ENCODE assay signal across 16 mouse cellular contexts in genomic region chr2:38934936-38935335, GRCm38 (mm10). TPM values are rescaled to one million over a fixed set of nuclear protein-coding genes. Genes with fewer than 3 reads are reported as not detected.
DNase-seq lines count a peak whose midpoint lies in the region; ATAC-seq and TF ChIP-seq lines count a peak whose summit lies in the region.
"Had no signal": no experiment of that assay in that cellular context is flagged by ENCODE, and none has a peak within 500 bp of the region (broad histone marks: within the 10 kb centered on the region; RNA-seq: fewer than 3 reads in every experiment).

No protein-coding gene starts in this region.

- no peak for DNase-seq in forebrain, embryonic 10.5 days (ENCODE audit: extremely low spot score, low spot score)
- DNase-seq in forebrain, postnatal 0 days = no peak
- no peak for DNase-seq in hindbrain, embryonic 11.5 days (ENCODE audit: low spot score)
- DNase-seq in adrenal gland, adult 18-20 months (ENCODE audit: low spot score in 2 of 2) = no peak
- DNase-seq: cerebellum, adult 11 months; kidney, postnatal 25 days; liver; midbrain, embryonic 14.5 days; thymus, adult 2 months had no signal

- H3K4me3 ChIP-seq in forebrain, embryonic 10.5 days = 0 out of 2 replicates have a peak overlapping the region, but pooled peaks have one; percentile 4
- no peak overlapping the region for H3K4me3 ChIP-seq in forebrain, postnatal 0 days (ENCODE audit: low read depth, low read length)
- H3K4me3 ChIP-seq in hindbrain, embryonic 13.5 days = no peak overlapping the region
- H3K4me3 ChIP-seq in hindbrain, embryonic 11.5 days (ENCODE audit: low read depth, low read length) = no peak overlapping the region
- H3K4me3 ChIP-seq in embryonic facial prominence, embryonic 13.5 days = no peak overlapping the region
- H3K4me3 ChIP-seq in limb, embryonic 12.5 days (replicated peaks) = no peak overlapping the region
- H3K4me3 ChIP-seq: forebrain, embryonic 12.5 days; lung, embryonic 15.5 days had no signal

- peaks cover 52% of the 10 kb centered on the region for H3K4me1 ChIP-seq in forebrain, embryonic 10.5 days
- H3K4me1 ChIP-seq in forebrain, postnatal 0 days (ENCODE audit: insufficient read depth) = peaks cover 6% of the 10 kb centered on the region; the same call in 1 of the 2 replicates
- H3K4me1 ChIP-seq in hindbrain, embryonic 13.5 days (replicated peaks) = peaks cover 18% of the 10 kb centered on the region
- peaks cover 2% of the 10 kb centered on the region; the same call in 1 of the 2 replicates for H3K4me1 ChIP-seq in hindbrain, embryonic 11.5 days (replicated peaks; ENCODE audit: control insufficient read depth, insufficient read depth, low read length)
- H3K4me1 ChIP-seq in embryonic facial prominence, embryonic 13.5 days = peaks cover 46% of the 10 kb centered on the region
- H3K4me1 ChIP-seq in limb, embryonic 12.5 days (replicated peaks) = peaks cover 30% of the 10 kb centered on the region

- H3K36me3 ChIP-seq in forebrain, embryonic 10.5 days (replicated peaks) = no peaks in the 10 kb centered on the region
- no peaks in the 10 kb centered on the region for H3K36me3 ChIP-seq in forebrain, postnatal 0 days (ENCODE audit: insufficient read depth)
- H3K36me3 ChIP-seq in hindbrain, embryonic 13.5 days = no peaks in the 10 kb centered on the region
- no peaks in the 10 kb centered on the region for H3K36me3 ChIP-seq in hindbrain, embryonic 11.5 days (ENCODE audit: control insufficient read depth, insufficient read depth, low read length)
- no peaks in the 10 kb centered on the region for H3K36me3 ChIP-seq in embryonic facial prominence, embryonic 13.5 days
- no peaks in the 10 kb centered on the region for H3K36me3 ChIP-seq in limb, embryonic 12.5 days
- H3K36me3 ChIP-seq: forebrain, embryonic 12.5 days; lung, embryonic 15.5 days had no signal

- H3K9ac ChIP-seq in forebrain, postnatal 0 days = no peak overlapping the region
- no peak overlapping the region; the same call in 1 of the 2 replicates for H3K9ac ChIP-seq in hindbrain, embryonic 13.5 days
- H3K9ac ChIP-seq in hindbrain, embryonic 11.5 days (ENCODE audit: low read depth, low read length) = no peak overlapping the region
- H3K9ac ChIP-seq in embryonic facial prominence, embryonic 13.5 days = peak overlapping the region; percentile 46; the same call in 1 of the 2 replicates
- no peak overlapping the region; the same call in 1 of the 2 replicates for H3K9ac ChIP-seq in limb, embryonic 12.5 days (replicated peaks)
- H3K9ac ChIP-seq: forebrain, embryonic 12.5 days; lung, embryonic 15.5 days had no signal

- no peaks in the 10 kb centered on the region for H3K9me3 ChIP-seq in forebrain, embryonic 10.5 days
- H3K9me3 ChIP-seq in forebrain, postnatal 0 days (ENCODE audit: low read length) = no peaks in the 10 kb centered on the region
- no peaks in the 10 kb centered on the region for H3K9me3 ChIP-seq in hindbrain, embryonic 13.5 days
- H3K9me3 ChIP-seq in hindbrain, embryonic 11.5 days (ENCODE audit: control insufficient read depth, low read length) = no peaks in the 10 kb centered on the region
- H3K9me3 ChIP-seq in embryonic facial prominence, embryonic 13.5 days = no peaks in the 10 kb centered on the region
- no peaks in the 10 kb centered on the region for H3K9me3 ChIP-seq in limb, embryonic 12.5 days
- H3K9me3 ChIP-seq: forebrain, embryonic 12.5 days; lung, embryonic 15.5 days had no signal

- TF ChIP-seq CTCF in forebrain, postnatal 0 days (IDR thresholded peaks at IDR 0.05; ENCODE audit: low read depth) = no peak

- H3K27me3 ChIP-seq in forebrain, embryonic 10.5 days (ENCODE audit: poor library complexity, severe bottlenecking) = peaks cover 21% of the 10 kb centered on the region
- H3K27me3 ChIP-seq in forebrain, postnatal 0 days (ENCODE audit: insufficient read depth, low read length) = no peaks in the 10 kb centered on the region
- H3K27me3 ChIP-seq in hindbrain, embryonic 13.5 days = peaks cover 6% of the 10 kb centered on the region; the same call in 1 of the 2 replicates
- H3K27me3 ChIP-seq in hindbrain, embryonic 11.5 days (ENCODE audit: control insufficient read depth, insufficient read depth, low read length) = no peaks in the 10 kb centered on the region
- H3K27me3 ChIP-seq in embryonic facial prominence, embryonic 13.5 days = no peaks in the 10 kb centered on the region
- peaks cover 4% of the 10 kb centered on the region; the same call in 1 of the 2 replicates for H3K27me3 ChIP-seq in limb, embryonic 12.5 days
- H3K27me3 ChIP-seq: lung, embryonic 15.5 days had no signal

- ATAC-seq in forebrain, postnatal 0 days = no peak
- no peak for ATAC-seq in hindbrain, embryonic 13.5 days (ENCODE audit: low FRiP score)
- ATAC-seq in hindbrain, embryonic 11.5 days (ENCODE audit: low FRiP score) = no peak
- no peak for ATAC-seq in embryonic facial prominence, embryonic 13.5 days (ENCODE audit: insufficient number of reproducible peaks, insufficient read depth, low FRiP score, low TSS enrichment, low read depth)
- no peak for ATAC-seq in limb, embryonic 12.5 days (ENCODE audit: insufficient number of reproducible peaks, insufficient read depth, low FRiP score, low TSS enrichment, low read depth)
- ATAC-seq in megakaryocyte progenitor cell, adult 5-6 weeks (replicated peaks; ENCODE audit: poor library complexity) = no peak
- ATAC-seq: intestine, embryonic 16.5 days had no signal

- H3K27ac ChIP-seq in forebrain, embryonic 10.5 days = peak overlapping the region; percentile 73
- no peak overlapping the region for H3K27ac ChIP-seq in forebrain, postnatal 0 days (ENCODE audit: low read depth, low read length)
- no peak overlapping the region for H3K27ac ChIP-seq in hindbrain, embryonic 13.5 days
- H3K27ac ChIP-seq in hindbrain, embryonic 11.5 days (ENCODE audit: low read depth, low read length) = no peak overlapping the region
- H3K27ac ChIP-seq in embryonic facial prominence, embryonic 13.5 days = peak overlapping the region; percentile 87
- peak overlapping the region; percentile 85 for H3K27ac ChIP-seq in limb, embryonic 12.5 days
- H3K27ac ChIP-seq: forebrain, embryonic 12.5 days; lung, embryonic 15.5 days had no signal

- WGBS in forebrain, embryonic 10.5 days = 42% methylated on average over 5 of the region's 5 CpGs
- WGBS in forebrain, postnatal 0 days = 60% methylated on average over 5 of the region's 5 CpGs
- 59% methylated on average over 5 of the region's 5 CpGs for WGBS in hindbrain, embryonic 13.5 days
- 44% methylated on average over 5 of the region's 5 CpGs for WGBS in hindbrain, embryonic 11.5 days
- 23% methylated on average over 5 of the region's 5 CpGs for WGBS in embryonic facial prominence, embryonic 13.5 days
- 31% methylated on average over 5 of the region's 5 CpGs for WGBS in limb, embryonic 12.5 days

- H3K4me2 ChIP-seq in forebrain, postnatal 0 days (ENCODE audit: low read depth) = no peak overlapping the region
- 0 out of 2 replicates have a peak overlapping the region, but pooled peaks have one; percentile 10 for H3K4me2 ChIP-seq in hindbrain, embryonic 13.5 days
- H3K4me2 ChIP-seq in hindbrain, embryonic 11.5 days (replicated peaks; ENCODE audit: low read depth, low read length) = no peak overlapping the region
- H3K4me2 ChIP-seq in embryonic facial prominence, embryonic 13.5 days = peak overlapping the region; percentile 32; the same call in 1 of the 2 replicates
- peak overlapping the region; percentile 26 for H3K4me2 ChIP-seq in limb, embryonic 12.5 days
- H3K4me2 ChIP-seq: forebrain, embryonic 12.5 days; lung, embryonic 15.5 days had no signal

RNA-seq across cellular contexts. Expression of gene Olfml2a, which starts 3.2 kb away (rescaled TPM):
- polyA plus RNA-seq in forebrain, embryonic 10.5 days (2016; fragmentation: Nextera tagmentation; extraction: Ambion mirVana) = 1.2 and 1.7 TPM in 2 replicates
- 6.6 and 11.6 TPM in 2 replicates for total RNA-seq in forebrain, postnatal 0 days (2014; rRNA removed)
- polyA plus RNA-seq in forebrain, postnatal 0 days (2015; fragmentation: Nextera tagmentation; extraction: Ambion mirVana) = 2.8 and 3.2 TPM in 2 replicates
- 5.0 and 5.4 TPM in 2 replicates for polyA plus RNA-seq in hindbrain, embryonic 13.5 days (2015; fragmentation: Nextera tagmentation; extraction: Ambion mirVana)
- polyA plus RNA-seq in hindbrain, embryonic 11.5 days (2014; fragmentation: Nextera tagmentation; extraction: Ambion mirVana) = 1.6 and 2.5 TPM in 2 replicates
- polyA plus RNA-seq in embryonic facial prominence, embryonic 13.5 days (2015; fragmentation: Nextera tagmentation; extraction: Ambion mirVana) = 9.0 and 9.6 TPM in 2 replicates
- polyA plus RNA-seq in limb, embryonic 12.5 days (2016; fragmentation: Nextera tagmentation; extraction: Ambion mirVana) = 4.7 and 6.2 TPM in 2 replicates
- 10 to 100 TPM in 1 of 2 experiments, 1 to 10 TPM in 1; 6.3 to 12.2 TPM for total RNA-seq in adrenal gland, adult 18-20 months (2021)
- 0.17 TPM in 1 of 2 replicates, not detected in the other for total RNA-seq in megakaryocyte progenitor cell, adult 5-6 weeks (2015)
- 0.03 TPM in 1 of 2 replicates, not detected in the other for total RNA-seq in megakaryocyte progenitor cell, adult 5-6 weeks (2017)

RNA-seq across cellular contexts. Expression of gene Nr6a1, which starts 7.4 kb away (rescaled TPM):
- polyA plus RNA-seq in forebrain, embryonic 10.5 days (2016; fragmentation: Nextera tagmentation; extraction: Ambion mirVana) = 4.2 and 4.8 TPM in 2 replicates
- total RNA-seq in forebrain, postnatal 0 days (2014; rRNA removed) = 2.1 and 4.6 TPM in 2 replicates
- polyA plus RNA-seq in forebrain, postnatal 0 days (2015; fragmentation: Nextera tagmentation; extraction: Ambion mirVana) = 0.48 and 0.62 TPM in 2 replicates
- polyA plus RNA-seq in hindbrain, embryonic 13.5 days (2015; fragmentation: Nextera tagmentation; extraction: Ambion mirVana) = 2.4 and 3.1 TPM in 2 replicates
- polyA plus RNA-seq in hindbrain, embryonic 11.5 days (2014; fragmentation: Nextera tagmentation; extraction: Ambion mirVana) = 5.0 and 6.6 TPM in 2 replicates
- 1.3 and 1.5 TPM in 2 replicates for polyA plus RNA-seq in embryonic facial prominence, embryonic 13.5 days (2015; fragmentation: Nextera tagmentation; extraction: Ambion mirVana)
- polyA plus RNA-seq in limb, embryonic 12.5 days (2016; fragmentation: Nextera tagmentation; extraction: Ambion mirVana) = 0.83 and 0.85 TPM in 2 replicates
- 1 to 10 TPM; 6.7 to 8.5 TPM for total RNA-seq in adrenal gland, adult 18-20 months (2021)
- total RNA-seq in megakaryocyte progenitor cell, adult 5-6 weeks (2015) = 0.85 and 1.3 TPM in 2 replicates
- total RNA-seq in megakaryocyte progenitor cell, adult 5-6 weeks (2017) = 1.4 and 2.7 TPM in 2 replicates

Comparison
In these comparisons a context has a peak if more than half of its experiments do, and no peak if none do; other contexts are left out.
1. H3K27ac ChIP-seq: peak in forebrain, embryonic 10.5 days (single experiment), embryonic facial prominence, embryonic 13.5 days (single experiment) and limb, embryonic 12.5 days (single experiment); none in forebrain, postnatal 0 days (single experiment), hindbrain, embryonic 13.5 days (single experiment) and hindbrain, embryonic 11.5 days (single experiment).
2. H3K4me2 ChIP-seq: peak in hindbrain, embryonic 13.5 days (single experiment), embryonic facial prominence, embryonic 13.5 days (single experiment) and limb, embryonic 12.5 days (single experiment); none in forebrain, postnatal 0 days (single experiment) and hindbrain, embryonic 11.5 days (single experiment).